Mouse (Mus musculus) lung, postnatal 0 days (tissue): ENCODE results near the gene Bcl2l10. TPM values are rescaled to one million over a fixed set of nuclear protein-coding genes. Genes with fewer than 3 reads are reported as not detected.

ENCODE experiments used
- ATAC-seq: fragments of 200-750 bp; cut with Nextera tagmentation; 2 replicates; pipeline ENCODE4 v1.8.0; 2017; ENCODE audit warnings: moderate library complexity
- DNase-seq: peaks from one replicate; pipeline ENCODE4 v3.0.0-alpha.2; 2016; ENCODE audit warnings: low spot score
- H3K27ac ChIP-seq: fragments of 300-500 bp; sonication (generic); 2 replicates; pipeline ENCODE4 v1.5.1; 2014; ENCODE audit warnings: antibody characterized with exemption, mild to moderate bottlenecking, low read length, mixed read lengths
- H3K27me3 ChIP-seq: fragments of 300-500 bp; sonication (generic); replicated peaks from 2 replicates; pipeline ENCODE4 v1.6.1; 2014; ENCODE audit warnings: low read length, mixed read lengths; ENCODE audit not compliant: insufficient read depth
- H3K36me3 ChIP-seq: fragments of 300-500 bp; sonication (generic); 2 replicates; pipeline ENCODE4 v1.6.1; 2014; ENCODE audit warnings: low read length, mixed read lengths; ENCODE audit not compliant: insufficient read depth
- H3K4me1 ChIP-seq: fragments of 300-500 bp; sonication (generic); 2 replicates; pipeline ENCODE4 v1.6.1; 2014; ENCODE audit warnings: antibody characterized with exemption, low read depth, low read length, mixed read lengths; ENCODE audit not compliant: insufficient read depth
- H3K4me2 ChIP-seq: fragments of 300-500 bp; sonication (generic); replicated peaks from 2 replicates; pipeline ENCODE4 v1.6.1; 2014; ENCODE audit warnings: low read depth, mild to moderate bottlenecking, low read length, moderate library complexity, mixed read lengths
- H3K4me3 ChIP-seq: fragments of 300-500 bp; sonication (generic); 2 replicates; pipeline ENCODE4 v1.5.1; 2014; ENCODE audit warnings: low read depth, low read length
- H3K9ac ChIP-seq: fragments of 300-500 bp; sonication (generic); replicated peaks from 2 replicates; pipeline ENCODE4 v1.6.1; 2014; ENCODE audit warnings: low read depth, mild to moderate bottlenecking
- H3K9me3 ChIP-seq: fragments of 300-500 bp; sonication (generic); 2 replicates; pipeline ENCODE4 v1.6.1; 2016; ENCODE audit warnings: low read length, mixed read lengths
- CTCF ChIP-seq: IDR thresholded peaks from 2 replicates; pipeline ENCODE4 v1.5.1; 2016; ENCODE audit warnings: antibody characterized with exemption, mild to moderate bottlenecking
- EP300 ChIP-seq: IDR thresholded peaks from 2 replicates; pipeline ENCODE4 v1.6.1; 2016; ENCODE audit warnings: antibody characterized with exemption, mild to moderate bottlenecking, control low read depth
- WGBS: fragments of 180-500 bp; shearing (Covaris S2); extraction: QIAGEN DNeasy Blood & Tissue Kit; methylation state at CpG from one replicate; pipeline ENCODE4 v1.1.7; 2014; 5-methylcytosine and 5-hydroxymethylcytosine counted together
- polyA plus RNA-seq: library from polyadenylated mRNA; unstranded; fragments of >200 nt; fragmentation: Nextera tagmentation; extraction: Ambion mirVana; gene quantifications from 2 replicates; pipeline ENCODE4 v1.2.1, GENCODE M21; 2015

The Bcl2l10 gene
- polyA plus RNA-seq, 1 experiment from 2014 or later, result 0.13 TPM

- 69% methylated on average over 3 of the region's 3 CpGs for WGBS
- H3K27ac ChIP-seq, result no peak overlapping the region
- DNase-seq (no peak), ATAC-seq (no peak)
- no peak overlapping the region for H3K9ac ChIP-seq
- TF ChIP-seq EP300 (no peak), CTCF (no peak)
- no peaks in the 10 kb centered on the region for H3K36me3 ChIP-seq
- H3K4me3 ChIP-seq, result no peak overlapping the region
- no peaks in the 10 kb centered on the region for H3K27me3 ChIP-seq
- no peak overlapping the region for H3K4me2 ChIP-seq
- no peaks in the 10 kb centered on the region for H3K9me3 ChIP-seq
- H3K4me1 ChIP-seq, result no peaks in the 10 kb centered on the region
Observed at GRCm38 (mm10) chr9:75315238-75315637, 32.3 kb upstream of the Bcl2l10 start.

- Histone ChIP-seq H3K4me1 (no peaks in the 10 kb centered on the region), H3K4me3 (no peak overlapping the region), H3K27ac (no peak overlapping the region), H3K9ac (no peak overlapping the region), H3K36me3 (no peaks in the 10 kb centered on the region), H3K27me3 (no peaks in the 10 kb centered on the region), H3K4me2 (no peak overlapping the region), H3K9me3 (no peaks in the 10 kb centered on the region)
- DNase-seq (no peak), ATAC-seq (no peak)
- TF ChIP-seq EP300 (no peak), CTCF (no peak)
- 81% methylated on average over 6 of the region's 6 CpGs for WGBS
Observed at GRCm38 (mm10) chr9:75316771-75317170, 30.8 kb upstream of the Bcl2l10 start.

- H3K9ac ChIP-seq, result no peak overlapping the region
- ATAC-seq, result 0 out of 2 replicates have a peak, but pooled peaks have one; percentile 22
- 73% methylated on average over 2 of the region's 2 CpGs for WGBS
Observed at GRCm38 (mm10) chr9:75318196-75318595, 29.4 kb upstream of the Bcl2l10 start.

GRCm38 (mm10) chr9:75319365-75319764 lies 28.2 kb upstream of the Bcl2l10 start:
- H3K4me3 ChIP-seq, result no peak overlapping the region
- H3K27ac ChIP-seq, result no peak overlapping the region

More at GRCm38 (mm10) chr9:75318196-75318595, 29.4 kb upstream of the Bcl2l10 start:
- TF ChIP-seq EP300, result no peak
- no peak for TF ChIP-seq CTCF
- peak; percentile 37 for DNase-seq
- no peak overlapping the region for H3K4me2 ChIP-seq
- H3K4me1 ChIP-seq, result no peaks in the 10 kb centered on the region
- H3K27ac ChIP-seq, result no peak overlapping the region
- H3K4me3 ChIP-seq, result no peak overlapping the region
- no peaks in the 10 kb centered on the region for H3K27me3 ChIP-seq
- H3K36me3 ChIP-seq, result no peaks in the 10 kb centered on the region
- H3K9me3 ChIP-seq, result no peaks in the 10 kb centered on the region

GRCm38 (mm10) chr9:75322099-75322885 lies 25.3 kb upstream of the Bcl2l10 start:
- Histone ChIP-seq H3K4me2 (no peak overlapping the region), H3K4me3 (no peak overlapping the region), H3K36me3 (no peaks in the 10 kb centered on the region; the same call in 1 of the 2 replicates), H3K27me3 (no peaks in the 10 kb centered on the region), H3K9ac (no peak overlapping the region), H3K9me3 (no peaks in the 10 kb centered on the region), H3K4me1 (no peaks in the 10 kb centered on the region), H3K27ac (no peak overlapping the region)
- 65% methylated on average over 13 of the region's 13 CpGs for WGBS
- DNase-seq (no peak), ATAC-seq (no peak)
- no peak for TF ChIP-seq CTCF
- no peak for TF ChIP-seq EP300

More at GRCm38 (mm10) chr9:75319365-75319764, 28.2 kb upstream of the Bcl2l10 start:
- no peaks in the 10 kb centered on the region for H3K4me1 ChIP-seq
- H3K36me3 ChIP-seq, result no peaks in the 10 kb centered on the region
- no peaks in the 10 kb centered on the region for H3K9me3 ChIP-seq
- DNase-seq (no peak), ATAC-seq (no peak)
- H3K4me2 ChIP-seq, result no peak overlapping the region
- WGBS, result 82% methylated on average over 3 of the region's 3 CpGs
- no peaks in the 10 kb centered on the region for H3K27me3 ChIP-seq
- no peak overlapping the region for H3K9ac ChIP-seq
- TF ChIP-seq CTCF (peak; percentile 33; the same call in 1 of the 2 replicates), EP300 (no peak)

- H3K4me3 ChIP-seq, result no peak overlapping the region
- no peak overlapping the region for H3K27ac ChIP-seq
- no peak overlapping the region for H3K9ac ChIP-seq
- no peak overlapping the region for H3K4me2 ChIP-seq
- DNase-seq, result no peak
- H3K36me3 ChIP-seq, result peaks cover 4% of the 10 kb centered on the region; the same call in 1 of the 2 replicates
- H3K27me3 ChIP-seq, result no peaks in the 10 kb centered on the region
- WGBS, result 92% methylated on average over 3 of the region's 3 CpGs
- H3K4me1 ChIP-seq, result no peaks in the 10 kb centered on the region
- no peaks in the 10 kb centered on the region for H3K9me3 ChIP-seq
- TF ChIP-seq EP300 (no peak), CTCF (no peak)
- no peak for ATAC-seq
Observed at GRCm38 (mm10) chr9:75328047-75328446, 19.5 kb upstream of the Bcl2l10 start.
